Mouse (Mus musculus) lung, adult 2 months (tissue): ENCODE data around the gene Kmt2b.

ENCODE experiments used
- CTCF ChIP-seq: fragments of 200-500 bp; IDR thresholded peaks from 2 replicates; pipeline ENCODE4 v1.5.1; 2011; ENCODE audit warnings: mild to moderate bottlenecking, low read length, control low read depth; ENCODE audit not compliant: insufficient read depth
- POLR2A ChIP-seq: fragments of 200-500 bp; IDR thresholded peaks from 2 replicates; pipeline ENCODE4 v1.6.1; 2011; ENCODE audit warnings: low read depth, mild to moderate bottlenecking, control low read depth, low read length, borderline replicate concordance; ENCODE audit errors: extremely low read depth

DNA sequence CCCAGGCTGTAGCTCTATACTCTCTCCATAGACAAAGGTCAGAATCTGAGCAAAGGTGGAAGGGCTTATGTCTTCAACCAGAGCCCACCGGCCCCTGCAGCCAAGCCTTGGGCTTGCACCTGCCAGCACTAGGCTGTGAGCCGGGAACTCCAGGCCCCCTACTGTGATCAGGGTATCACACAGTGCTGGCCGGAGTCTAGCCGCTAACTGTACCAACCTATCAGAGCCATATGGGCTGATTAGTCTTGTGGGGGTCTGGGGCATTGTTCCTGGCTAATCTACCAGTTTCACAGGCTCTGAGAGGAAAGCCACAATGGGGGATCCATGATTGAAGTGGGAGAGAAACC lies 3.1 kb upstream of the Kmt2b start:
- TF ChIP-seq CTCF (no peak), POLR2A (no peak)
